Mouse (Mus musculus) lung, postnatal 10 days (tissue): ENCODE results near the gene Gm20498.
"Not testable (repeated sequence)": the region's sequence is repeated elsewhere in the genome, so short reads cannot be mapped to it uniquely, and the experiment has no call there.

Source experiments
- DNase-seq: peaks from one replicate; pipeline ENCODE4 v3.0.0; 2021

The Gm20498 gene

DNA sequence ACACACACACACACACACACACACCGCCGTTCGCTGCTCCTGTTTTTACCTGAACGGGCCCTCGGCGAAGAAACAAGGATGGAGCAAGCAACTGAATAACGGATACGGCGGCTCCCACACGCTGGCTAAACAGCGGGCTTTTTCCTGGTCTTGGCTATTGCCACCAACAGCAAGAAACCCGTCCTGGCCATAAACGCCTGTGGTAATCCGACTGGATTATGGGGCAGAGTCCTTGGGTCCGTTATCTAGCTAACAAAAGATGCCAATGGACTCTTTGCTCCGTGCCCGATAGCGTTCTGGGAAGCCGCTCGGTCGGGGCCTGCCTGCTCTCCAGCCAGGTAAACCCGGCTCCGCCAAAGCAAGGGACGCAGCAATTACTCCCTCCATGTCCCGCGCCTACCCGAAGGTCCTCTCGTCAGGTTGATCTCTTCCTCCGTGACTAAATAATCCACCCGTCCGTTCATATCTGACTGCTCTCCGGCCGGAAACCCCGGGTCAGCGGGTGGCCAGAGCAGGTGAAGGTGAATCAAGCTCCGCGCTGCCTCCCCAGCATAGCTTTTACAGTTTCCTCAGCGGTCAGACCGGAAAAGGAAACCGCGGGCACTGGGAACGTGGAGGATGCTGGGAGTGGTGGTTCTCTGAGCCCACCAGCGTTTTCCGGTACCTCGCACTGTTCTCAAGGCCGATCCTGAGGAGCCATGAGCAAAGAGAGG, at the start of gene Gm20498, which contains the start of gene Synj2bp:
Gene Gm20498, minus strand, starts transcription at position 590 of the 713 bp plus-strand sequence.
Gene Synj2bp, minus strand, starts transcription at position 596 of the 713 bp plus-strand sequence.
- DNase-seq: peak; percentile 86

DNA sequence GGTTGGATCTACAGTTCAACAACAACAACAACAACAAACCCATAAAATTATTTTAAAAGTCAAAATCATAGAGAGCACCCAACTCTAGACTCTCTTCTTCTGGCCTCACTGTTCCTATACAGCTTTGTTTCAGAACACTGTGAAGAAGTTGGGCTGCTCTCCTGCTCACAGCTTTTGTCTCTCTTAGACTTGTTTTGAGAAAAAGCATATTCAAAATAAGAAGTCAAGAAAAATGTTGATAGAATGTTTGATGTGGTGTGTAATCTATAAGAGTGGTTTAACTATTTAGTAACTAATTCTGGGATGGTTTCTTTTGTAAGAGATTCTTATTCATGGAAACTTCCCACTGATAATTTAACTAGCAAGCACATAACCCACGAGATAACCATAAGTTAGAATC, 35.7 kb upstream of the Gm20498 start, which contains the start of gene Adam21:
Gene Adam21, minus strand, starts transcription at position 101 of the 400 bp plus-strand sequence.
- no peak for DNase-seq

DNA sequence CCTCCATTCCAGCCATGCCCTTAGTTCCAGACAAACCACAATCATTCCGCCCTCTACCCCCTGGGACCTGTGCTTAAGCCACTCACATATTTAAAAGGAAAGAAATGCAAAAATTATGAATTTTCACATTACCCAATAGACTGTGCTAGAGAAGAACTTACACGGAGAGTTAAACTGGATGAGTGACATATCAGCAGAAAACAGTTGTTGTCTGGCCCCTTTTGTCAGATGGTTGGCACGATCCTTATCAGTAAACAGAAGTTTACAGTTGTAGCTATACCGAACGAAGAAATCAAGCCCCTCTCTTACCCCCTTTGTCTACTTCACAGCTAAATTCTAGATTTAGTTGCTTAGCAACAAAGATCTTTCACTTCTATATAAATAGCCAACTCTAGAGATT, 35.2 kb upstream of the Gm20498 start:
- DNase-seq: no peak

DNA sequence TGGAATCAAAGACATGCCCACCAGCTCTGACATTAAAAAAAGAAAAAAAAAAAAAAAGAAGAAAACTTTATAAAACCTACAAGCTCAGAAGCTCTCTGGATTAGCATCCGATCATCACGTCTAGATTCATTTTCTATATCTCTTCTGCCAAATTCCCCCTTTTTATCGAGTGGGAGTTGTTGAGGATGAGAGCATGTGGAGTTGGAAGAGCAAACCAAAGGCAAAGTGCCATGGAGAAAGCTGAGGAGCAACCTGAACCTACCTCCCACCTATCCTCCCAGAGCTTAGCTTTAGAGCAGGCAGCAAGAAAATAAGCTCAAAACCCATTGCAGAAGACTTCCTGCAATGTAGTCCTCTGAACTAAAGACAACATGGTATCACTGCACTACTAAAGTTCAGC, 31.5 kb upstream of the Gm20498 start:
- no peak for DNase-seq

DNA sequence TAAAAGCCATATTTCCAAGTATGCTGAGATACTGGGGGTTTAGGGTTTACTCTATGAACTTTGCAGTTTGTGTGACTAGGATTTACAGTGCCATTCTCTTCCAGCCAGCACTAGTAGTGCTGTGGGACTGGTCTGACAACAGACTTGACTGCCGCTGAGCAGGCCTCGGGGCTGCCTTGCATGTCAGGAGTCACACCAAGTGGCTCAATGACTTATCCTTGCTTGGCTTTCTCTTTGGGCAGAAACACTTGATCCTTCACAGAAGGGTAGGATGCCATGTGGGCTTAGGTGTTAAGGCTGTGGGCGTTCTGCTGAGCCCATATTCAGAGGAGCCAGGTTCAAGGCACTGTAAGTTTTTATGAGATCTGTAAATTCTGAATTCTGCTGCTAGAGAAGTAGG, 16.6 kb upstream of the Gm20498 start:
- no peak for DNase-seq

DNA sequence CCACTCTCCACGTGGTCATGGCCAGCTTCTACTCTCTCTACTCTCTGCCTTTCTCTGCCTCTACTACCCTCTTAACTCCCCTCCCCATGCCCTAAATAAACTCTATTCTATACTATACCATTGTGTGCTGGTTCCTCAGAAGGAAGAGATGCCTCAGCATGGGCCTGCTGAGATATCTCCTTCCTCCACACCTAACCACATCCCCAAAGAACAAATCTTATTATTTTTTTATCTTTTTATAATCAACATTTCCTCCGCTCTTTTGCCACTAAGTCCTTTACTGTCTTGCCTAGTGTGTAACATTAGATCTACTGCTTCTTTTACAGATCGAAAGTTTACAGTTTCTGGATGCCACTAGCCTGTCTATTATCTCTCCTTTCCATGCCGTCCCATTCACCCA, 14.5 kb upstream of the Gm20498 start:
- no peak for DNase-seq

DNA sequence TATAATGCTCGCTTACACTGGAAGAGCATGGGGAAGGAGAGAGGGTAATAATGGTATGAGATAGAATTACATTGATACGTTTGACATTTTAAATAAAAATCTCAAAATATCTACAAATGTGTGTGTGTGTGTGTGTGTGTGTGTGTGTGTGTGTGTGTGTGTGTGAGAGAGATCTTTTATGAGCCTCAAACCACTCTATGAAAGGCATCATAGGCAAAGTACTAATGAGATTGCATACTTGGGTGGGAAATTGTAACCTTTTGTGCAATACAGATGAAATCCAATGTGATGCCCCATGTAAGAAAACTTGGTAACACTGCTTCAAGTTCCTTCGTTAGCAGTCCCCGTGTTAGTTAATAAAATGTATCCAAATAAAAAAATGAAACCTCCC, 319 bp upstream of the Gm20498 start:
- no peak for DNase-seq

DNA sequence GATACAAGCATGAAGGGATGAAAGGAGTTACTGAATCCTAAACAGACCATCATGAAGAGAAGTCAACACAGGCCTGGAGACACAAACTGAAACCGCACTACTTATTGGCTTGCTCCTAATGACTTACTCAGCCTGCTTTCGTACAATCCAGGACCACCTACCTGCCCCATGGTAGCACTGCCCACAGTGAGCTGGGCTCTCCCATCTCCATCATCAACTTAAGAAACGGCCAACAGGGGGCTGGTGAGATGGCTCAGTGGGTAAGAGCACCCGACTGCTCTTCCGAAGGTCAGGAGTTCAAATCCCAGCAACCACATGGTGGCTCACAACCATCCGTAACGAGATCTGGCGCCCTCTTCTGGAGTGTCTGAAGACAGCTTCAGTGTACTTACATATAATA, 2.1 kb downstream of the Gm20498 start:
- DNase-seq: not testable (repeated sequence)

DNA sequence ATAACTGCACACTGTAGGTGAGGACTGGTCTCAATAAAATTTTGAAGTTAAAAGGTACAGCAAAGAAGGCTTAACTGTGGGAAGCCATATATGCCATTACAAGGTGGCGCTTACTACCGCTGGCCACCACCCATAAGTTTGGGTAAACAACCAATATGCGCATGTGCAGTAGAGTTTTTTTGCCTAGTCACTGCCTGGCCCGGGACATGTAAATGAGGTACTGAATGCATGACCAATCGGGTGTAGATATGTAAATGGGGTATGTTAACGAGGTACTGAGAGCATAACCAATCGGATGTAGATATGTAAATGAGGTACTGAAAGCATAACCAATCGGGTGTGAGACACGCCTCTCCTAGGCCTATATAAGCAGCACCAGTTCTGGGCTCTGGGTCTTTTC, 35.8 kb downstream of the Gm20498 start:
- not testable (repeated sequence) for DNase-seq

DNA sequence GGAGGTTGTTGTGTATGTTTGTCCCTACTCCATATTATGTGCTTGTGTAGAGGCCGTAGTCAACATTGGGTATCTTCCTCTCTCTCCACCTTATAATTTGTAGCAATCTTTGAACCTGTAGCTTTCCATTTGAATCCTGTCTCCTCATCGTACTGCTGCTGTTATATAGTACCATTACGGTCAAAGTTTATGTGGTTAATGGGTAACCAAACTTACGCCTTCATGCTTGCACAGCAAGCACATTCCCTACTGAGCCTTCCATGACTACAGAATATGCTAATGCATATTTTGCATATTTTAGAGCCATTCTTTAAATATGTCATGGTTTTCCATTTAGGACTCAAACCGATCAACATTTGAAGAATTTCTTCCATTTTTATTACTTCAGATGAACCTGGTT, 42.2 kb downstream of the Gm20498 start:
- DNase-seq: no peak

DNA sequence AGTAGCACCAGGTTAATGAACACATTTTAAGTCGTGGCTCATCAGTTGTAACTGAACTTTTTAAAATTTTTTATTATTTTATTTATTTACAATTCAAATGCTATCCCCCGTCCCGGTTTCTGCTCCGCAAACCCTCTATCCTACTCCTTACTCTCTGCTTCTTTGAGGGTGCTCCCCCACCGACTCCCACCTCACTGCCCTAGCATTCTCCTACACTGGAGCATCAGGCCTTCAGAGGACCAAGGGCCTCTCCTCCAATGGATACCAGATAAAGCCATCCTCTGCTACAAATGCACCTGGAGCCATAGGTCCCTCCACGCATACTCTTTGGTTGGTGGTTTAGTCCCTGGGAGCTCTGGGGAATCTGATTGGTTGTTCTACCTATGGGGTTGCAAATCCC, 47.4 kb downstream of the Gm20498 start:
- no peak for DNase-seq

DNA sequence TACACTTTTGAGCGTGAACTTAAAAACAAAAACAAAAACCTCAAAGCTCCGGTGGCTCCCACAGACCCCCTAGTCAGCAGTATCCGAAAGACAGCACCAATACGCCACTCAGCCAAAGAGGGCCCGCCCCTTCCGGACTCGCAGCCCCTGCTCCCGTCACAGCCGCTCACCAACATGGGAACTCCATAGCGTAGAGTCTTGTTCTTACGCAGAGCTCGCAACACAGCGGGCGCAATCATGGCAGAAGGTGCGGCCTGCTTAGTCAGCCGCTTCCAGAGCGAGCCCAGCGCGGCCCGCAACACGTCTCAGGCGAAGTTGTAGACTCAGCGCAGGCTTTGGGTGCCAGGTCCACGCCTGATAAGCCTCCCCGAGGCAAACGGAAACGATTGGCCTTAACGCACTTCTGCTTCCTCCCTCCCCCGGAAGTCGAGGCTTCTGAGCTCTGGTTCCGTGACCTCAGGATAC, 47.9 kb downstream of the Gm20498 start, which contains the start of gene Cox16:
Gene Cox16, minus strand, starts transcription at position 401 of the 465 bp plus-strand sequence.
- peak; percentile 91 for DNase-seq

DNA sequence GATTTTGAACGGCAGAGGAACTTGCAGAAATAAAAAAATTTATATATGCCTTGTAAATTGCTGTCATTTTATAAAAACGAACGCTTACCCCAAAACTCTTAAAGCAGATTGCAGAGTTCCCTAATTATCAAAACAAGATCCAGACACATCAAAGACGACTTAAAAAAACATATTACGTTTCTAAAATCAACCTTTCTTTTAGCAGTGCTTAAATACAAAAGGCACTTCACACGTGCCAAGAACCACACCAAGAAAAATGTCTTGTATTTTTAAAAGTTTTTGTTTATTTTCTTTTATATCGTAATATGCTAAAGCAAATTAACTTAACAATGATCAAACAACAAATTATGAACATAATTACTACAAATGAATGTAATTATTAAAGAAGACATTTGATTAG, 48.5 kb downstream of the Gm20498 start:
- no peak for DNase-seq

DNA sequence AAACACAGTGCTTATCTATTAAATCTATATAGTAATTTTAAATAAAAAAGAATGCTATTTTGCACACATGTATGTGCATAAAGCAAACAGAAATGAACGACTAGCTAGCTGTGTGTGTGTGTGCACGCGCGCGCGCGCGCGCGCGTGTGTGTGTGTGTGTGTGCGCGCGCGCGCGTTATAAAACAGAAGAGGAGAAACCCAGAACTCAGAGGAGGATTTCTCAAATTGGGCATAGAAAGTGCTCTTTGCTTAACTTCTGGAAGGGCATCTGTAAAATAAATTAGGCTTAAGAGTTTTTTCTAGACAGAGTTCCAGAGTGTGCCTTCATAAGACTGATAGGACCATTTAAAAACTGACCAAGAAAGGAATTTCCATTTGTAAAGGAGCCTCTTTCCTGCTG, 49.0 kb downstream of the Gm20498 start:
- DNase-seq: no peak

DNA sequence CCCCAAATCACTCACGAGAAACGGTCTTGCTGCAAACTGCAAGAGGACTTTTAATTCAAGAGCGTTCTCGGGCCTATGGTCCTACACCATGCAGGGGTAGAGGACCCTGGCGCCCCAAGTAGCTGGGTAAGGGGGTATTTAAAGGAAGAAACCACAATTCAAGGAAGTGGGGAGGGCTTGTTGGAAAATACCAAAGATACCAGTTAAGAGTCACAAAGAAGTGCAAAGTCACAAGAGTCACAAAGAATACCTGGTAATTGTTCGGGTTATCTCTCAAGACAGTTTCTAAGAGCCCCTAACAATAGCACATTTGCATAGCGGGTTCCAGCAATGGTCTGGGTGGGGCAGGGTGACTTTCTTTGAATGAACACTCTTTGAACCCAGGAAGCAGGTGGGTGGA, 73.7 kb downstream of the Gm20498 start:
- DNase-seq: not testable (repeated sequence)

DNA sequence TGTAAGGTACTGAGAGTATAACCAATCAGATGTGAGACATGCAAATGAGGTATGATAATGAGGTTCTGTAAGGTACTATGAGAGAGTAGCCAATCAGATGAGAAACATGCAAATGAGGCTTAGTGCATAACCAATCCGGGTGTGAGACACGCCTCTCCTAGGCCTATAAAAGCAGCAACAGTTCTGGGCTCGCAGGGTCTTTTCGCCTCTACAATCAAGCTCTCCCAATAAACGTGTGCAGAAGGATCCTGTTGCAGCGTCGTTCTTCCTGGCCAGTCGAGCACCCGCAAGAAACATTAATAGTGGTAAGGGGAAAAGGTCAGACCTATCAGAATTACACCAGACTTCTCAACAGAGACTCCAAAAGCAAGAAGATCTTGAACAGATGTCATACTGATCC, 93.7 kb downstream of the Gm20498 start:
- DNase-seq: not testable (repeated sequence)

DNA sequence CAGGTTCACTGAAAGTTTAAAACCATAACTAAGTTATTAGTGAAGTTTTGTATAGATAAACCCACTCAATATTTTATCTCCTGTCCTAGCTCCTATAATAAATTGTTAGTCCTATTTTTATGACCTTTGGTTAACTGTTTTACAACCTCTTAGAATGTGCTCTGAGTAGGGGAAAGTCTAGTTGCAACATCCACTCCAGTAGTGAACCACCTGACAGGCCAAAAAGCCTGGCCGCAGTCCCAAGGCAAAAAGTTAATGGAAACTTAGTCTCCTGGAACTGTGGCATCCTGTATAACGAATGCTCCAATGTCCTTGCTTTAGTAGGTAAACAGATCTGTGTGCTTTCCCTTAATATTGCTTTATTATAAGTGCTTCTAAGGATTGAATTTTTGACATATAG, 97.9 kb downstream of the Gm20498 start:
- not testable (repeated sequence) for DNase-seq

DNA sequence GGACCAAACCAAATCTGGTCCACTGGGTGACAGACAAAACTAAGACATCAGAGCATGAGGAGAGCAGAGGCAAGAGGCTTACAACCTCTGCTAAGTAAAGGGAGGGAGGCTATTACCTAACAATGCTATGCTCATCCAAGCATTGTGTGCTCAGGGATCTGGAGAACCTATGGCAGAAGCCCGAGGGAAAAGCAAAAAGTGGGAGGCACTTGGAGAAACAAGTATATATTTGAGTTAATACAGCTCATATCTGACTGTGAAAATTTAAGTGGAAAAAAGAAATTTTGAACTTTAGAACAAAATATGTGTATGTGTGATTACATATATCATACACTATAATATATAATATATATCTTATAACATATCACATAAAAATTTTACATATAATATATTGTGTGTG, 110.9 kb downstream of the Gm20498 start, which contains the start of gene Adam4:
Gene Adam4, minus strand, starts transcription at position 101 of the 400 bp plus-strand sequence.
- DNase-seq: no peak

DNA sequence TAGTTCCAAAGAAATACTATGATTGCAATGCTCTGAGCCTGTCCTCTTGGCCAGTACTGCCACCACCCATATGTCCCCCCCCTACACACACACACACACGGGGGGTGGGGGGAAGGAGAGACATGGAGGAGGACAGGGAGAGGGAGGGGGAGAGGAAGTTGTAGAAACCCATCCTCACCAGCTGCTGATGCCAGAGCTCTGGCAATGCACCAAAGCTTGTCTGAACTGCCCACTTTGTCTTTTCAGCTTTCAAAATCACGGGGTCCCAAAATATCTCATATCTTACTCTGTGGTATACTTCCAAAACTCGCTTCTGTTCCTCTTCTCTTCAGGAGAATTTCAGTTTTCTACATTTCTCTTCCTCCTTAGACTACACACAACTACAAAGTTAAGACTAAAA, 119.5 kb downstream of the Gm20498 start:
- no peak for DNase-seq

DNA sequence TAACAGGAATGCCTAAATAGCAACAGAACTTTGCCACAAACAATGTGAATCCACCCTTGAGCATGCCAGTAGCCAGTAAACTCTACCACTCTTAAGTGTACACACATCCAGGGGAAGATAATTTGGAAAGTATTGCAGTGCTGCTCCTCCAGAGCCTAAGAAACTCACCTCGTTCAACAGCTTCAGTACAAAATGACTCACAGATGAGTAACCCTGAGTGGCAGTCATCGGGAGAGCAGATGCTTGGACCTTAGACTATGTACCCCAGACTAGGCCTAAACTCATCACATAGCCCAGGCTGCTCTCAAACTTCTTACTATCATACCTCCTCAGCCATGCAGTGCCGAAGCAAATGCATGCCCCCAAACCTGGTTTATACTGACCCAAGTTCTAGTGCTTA, 123.7 kb downstream of the Gm20498 start:
- no peak for DNase-seq

DNA sequence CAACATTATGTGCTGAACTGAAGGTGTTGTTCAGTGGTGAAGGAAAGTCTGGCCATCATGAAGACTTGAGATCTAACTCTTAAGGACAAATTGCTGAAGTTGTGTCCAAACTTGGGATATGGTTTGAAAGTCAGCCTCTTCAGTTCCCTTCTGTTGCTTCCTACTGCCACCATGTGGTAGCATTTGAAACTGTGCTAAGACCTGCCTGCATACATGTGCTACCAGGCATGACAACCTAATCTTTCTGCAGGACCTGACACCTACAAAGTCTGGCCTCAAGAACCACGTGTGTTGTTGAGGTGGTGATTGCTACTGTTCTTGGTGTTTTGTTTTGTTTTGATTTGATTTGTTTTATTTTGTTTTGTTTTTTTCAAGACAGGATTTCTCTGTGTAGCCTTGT, 130.5 kb downstream of the Gm20498 start:
- peak; percentile 73 for DNase-seq

DNA sequence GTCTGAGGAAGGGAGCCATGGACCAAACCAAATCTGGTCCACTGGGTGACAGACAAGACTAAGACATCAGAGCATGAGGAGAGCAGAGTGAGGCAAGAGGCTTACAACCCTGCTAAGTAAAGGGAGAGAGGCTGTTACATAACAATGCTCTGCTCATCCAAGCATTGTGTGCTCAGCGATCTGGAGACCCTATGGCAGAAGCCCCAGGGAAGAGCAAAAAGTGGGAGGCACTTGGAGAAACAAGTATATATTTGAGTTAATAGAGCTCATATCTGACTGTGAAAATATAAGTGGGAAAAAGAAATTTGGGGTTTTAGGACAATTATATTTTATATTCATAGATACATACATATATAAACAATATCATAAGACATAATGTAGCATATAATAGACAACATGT, 153.3 kb downstream of the Gm20498 start, which contains the start of gene Gm4787:
Gene Gm4787, minus strand, starts transcription at position 101 of the 400 bp plus-strand sequence.
- not testable (repeated sequence) for DNase-seq

DNA sequence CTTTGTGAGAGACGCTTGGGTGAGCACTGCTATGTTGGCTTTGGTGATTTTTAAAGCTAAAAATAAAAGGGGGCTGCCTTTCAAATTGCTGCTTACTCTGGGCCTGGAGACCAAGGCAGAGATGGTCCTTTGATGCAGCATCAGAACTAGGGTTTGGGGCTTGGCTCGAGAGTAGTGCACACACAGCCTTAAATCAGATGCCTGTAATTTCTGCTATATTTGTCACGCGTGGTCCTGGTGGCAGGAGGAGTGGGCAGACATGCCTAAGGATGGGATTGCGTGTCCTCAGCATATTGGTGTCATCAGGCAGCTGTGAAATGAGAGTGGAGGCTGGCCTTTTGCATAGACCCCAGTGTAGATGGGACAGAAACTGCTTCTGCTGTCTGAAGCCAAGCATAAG, 198.9 kb downstream of the Gm20498 start:
- no peak for DNase-seq

DNA sequence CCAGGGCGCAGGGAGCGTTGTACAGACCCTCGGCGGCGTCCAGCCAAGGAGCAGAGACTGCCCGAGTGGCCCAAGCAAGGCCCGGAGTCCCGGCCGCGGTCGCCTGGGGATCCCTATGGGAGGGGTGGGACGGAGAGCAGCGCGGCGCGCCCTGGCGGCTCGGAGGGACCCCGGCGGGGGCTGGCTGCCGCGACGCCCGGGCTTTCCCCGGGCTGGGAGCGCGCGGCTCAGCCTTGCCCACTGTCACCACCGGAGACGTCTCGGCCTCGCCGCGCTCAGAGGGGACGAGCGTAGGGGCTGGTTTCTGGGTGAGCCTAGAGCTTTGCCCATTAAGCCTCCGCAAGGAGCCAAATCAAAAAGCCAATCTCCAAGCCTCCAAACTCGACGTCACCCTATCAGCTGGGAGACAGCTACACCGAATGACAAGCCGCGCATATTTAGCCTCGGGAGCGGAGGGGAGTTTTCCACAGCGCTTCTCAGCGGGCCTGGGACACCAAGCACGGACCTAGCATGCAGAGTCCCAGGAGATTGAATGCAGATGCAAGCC, 199.8 kb downstream of the Gm20498 start, which contains the start of gene Slc8a3:
Gene Slc8a3, minus strand, starts transcription at position 306 of the 547 bp plus-strand sequence.
- DNase-seq: peak; percentile 31
